Mouse (Mus musculus): ENCODE measurements at regions not wholly inside any gene's neighbourhood (a gene's known extent, or its start where the extent isn't known, plus 50 kb on each side); places are given as distances from the start of the nearest gene placed in this dataset.

- DNase-seq (ENCODE audit: low spot score) = no peak
These were observed 262.8 kb downstream of the Bcl11a start for GRCm38 (mm10) chr11:24340677-24341076.

GRCm38 (mm10) chr11:24341650-24342049, 263.8 kb downstream of the Bcl11a start:
- DNase-seq (ENCODE audit: low spot score) = no peak

- DNase-seq (ENCODE audit: low spot score) = no peak
These were observed 264.3 kb downstream of the Bcl11a start for GRCm38 (mm10) chr11:24342176-24342575.

- no peak for DNase-seq (ENCODE audit: low spot score)
These were observed 264.9 kb downstream of the Bcl11a start for GRCm38 (mm10) chr11:24342732-24343131.

GRCm38 (mm10) chr11:24347225-24347624, 269.4 kb downstream of the Bcl11a start:
- no peak for DNase-seq (ENCODE audit: low spot score)

- no peak for DNase-seq (ENCODE audit: low spot score)
These were observed 270.9 kb downstream of the Bcl11a start for GRCm38 (mm10) chr11:24348741-24349140.

GRCm38 (mm10) chr11:24349967-24350643, 272.2 kb downstream of the Bcl11a start:
- DNase-seq (ENCODE audit: low spot score) = no peak

GRCm38 (mm10) chr11:24350839-24351238, 273.0 kb downstream of the Bcl11a start:
- no peak for DNase-seq (ENCODE audit: low spot score)

GRCm38 (mm10) chr11:24352071-24352470, 274.2 kb downstream of the Bcl11a start:
- no peak for DNase-seq (ENCODE audit: low spot score)

- no peak for DNase-seq (ENCODE audit: low spot score)
These were observed 275.2 kb downstream of the Bcl11a start for GRCm38 (mm10) chr11:24353056-24353455.

GRCm38 (mm10) chr11:24357388-24357787, 279.5 kb downstream of the Bcl11a start:
- DNase-seq (ENCODE audit: low spot score) = no peak

- no peak for DNase-seq (ENCODE audit: low spot score)
These were observed 281.2 kb downstream of the Bcl11a start for GRCm38 (mm10) chr11:24359086-24359485.

GRCm38 (mm10) chr11:24361998-24362687, 284.3 kb downstream of the Bcl11a start:
- no peak for DNase-seq (ENCODE audit: low spot score)

GRCm38 (mm10) chr11:24362688-24363035, 284.8 kb downstream of the Bcl11a start:
- DNase-seq (ENCODE audit: low spot score) = no peak

GRCm38 (mm10) chr11:24363418-24364364, 285.8 kb downstream of the Bcl11a start:
- no peak for DNase-seq (ENCODE audit: low spot score)

GRCm38 (mm10) chr11:24370198-24370860, 292.5 kb downstream of the Bcl11a start:
- DNase-seq (ENCODE audit: low spot score) = no peak

GRCm38 (mm10) chr11:24370861-24371686, 293.2 kb downstream of the Bcl11a start:
- DNase-seq (ENCODE audit: low spot score) = no peak

GRCm38 (mm10) chr11:24371687-24371950, 293.8 kb downstream of the Bcl11a start:
- no peak for DNase-seq (ENCODE audit: low spot score)

- peak; percentile 5 for DNase-seq (ENCODE audit: low spot score)
These were observed 294.1 kb downstream of the Bcl11a start for GRCm38 (mm10) chr11:24371963-24372362.

GRCm38 (mm10) chr11:24372616-24373015, 294.8 kb downstream of the Bcl11a start:
- no peak for DNase-seq (ENCODE audit: low spot score)

GRCm38 (mm10) chr11:24373301-24373700, 295.4 kb downstream of the Bcl11a start:
- no peak for DNase-seq (ENCODE audit: low spot score)
